Mouse (Mus musculus): ENCODE data around the gene Dnm1l. TPM values are rescaled to one million over a fixed set of nuclear protein-coding genes. Genes with fewer than 3 reads are reported as not detected.
A peak's percentile ranks its signal among the peaks of the same experiment; 100 is the strongest.
"Not testable (repeated sequence)": the region's sequence is repeated elsewhere in the genome, so short reads cannot be mapped to it uniquely, and the experiment has no call there.

Gene Dnm1l
- 91.3 and 105 TPM in 2 replicates for total RNA-seq (2012; rRNA removed)

GRCm38 (mm10) chr16:16358481-16359100, at the start of gene Dnm1l:
Gene Dnm1l, minus strand, starts transcription at chr16:16358959.
- peak; percentile 86 for DNase-seq (ENCODE audit: low read depth, low spot score)
- peak within 1 kb of the TSS; percentile 80 to 95 for H3K4me3 ChIP-seq (ENCODE audit: insufficient read depth in 1 of 2, low read depth in 1 of 2, low read length in 2 of 2, poor library complexity in 1 of 2, severe bottlenecking in 1 of 2)
- H3K9me3 ChIP-seq (ENCODE audit: control insufficient read depth, insufficient read depth, low read depth, low read length): no peaks in the 10 kb centered on the region
- H3K27ac ChIP-seq (ENCODE audit: insufficient read depth, low read depth, low read length, poor library complexity, severe bottlenecking): peak within 1 kb of the TSS; percentile 60
- in situ Hi-C loops (cut with MboI; ENCODE audit: low sequenced_read_pairs in 2 of 2, unreplicated experiment in 2 of 2): no loop called here
- H3K36me3 ChIP-seq (ENCODE audit: control insufficient read depth, insufficient read depth, low read length, poor library complexity, severe bottlenecking): no peaks in the 10 kb centered on the region
- TF ChIP-seq HCFC1 (IDR thresholded peaks at IDR 0.05; ENCODE audit: borderline replicate concordance, insufficient read depth, low read length) (peak; percentile 95), ZNF384 (IDR thresholded peaks at IDR 0.05; ENCODE audit: low read depth, low read length) (no peak)
- H3K9ac ChIP-seq (ENCODE audit: insufficient read depth, low read depth, low read length, poor library complexity, severe bottlenecking): peak within 1 kb of the TSS; percentile 82
- H3K4me1 ChIP-seq (ENCODE audit: control insufficient read depth in 2 of 2, insufficient read depth in 2 of 2, low read length in 2 of 2, poor library complexity in 1 of 2): no peaks in the 10 kb centered on the region

GRCm38 (mm10) chr16:16367217-16367616, 8.5 kb upstream of the Dnm1l start:
- H3K9me3 ChIP-seq (ENCODE audit: control insufficient read depth, insufficient read depth, low read depth, low read length); H3K4me1 ChIP-seq (ENCODE audit: control insufficient read depth in 2 of 2, insufficient read depth in 2 of 2, low read length in 2 of 2, poor library complexity in 1 of 2); in situ Hi-C loops (cut with MboI; ENCODE audit: low sequenced_read_pairs in 2 of 2, unreplicated experiment in 2 of 2); H3K36me3 ChIP-seq (ENCODE audit: control insufficient read depth, insufficient read depth, low read length, poor library complexity, severe bottlenecking); H3K4me3 ChIP-seq (ENCODE audit: insufficient read depth in 1 of 2, low read depth in 1 of 2, low read length in 2 of 2, poor library complexity in 1 of 2, severe bottlenecking in 1 of 2); H3K9ac ChIP-seq (ENCODE audit: insufficient read depth, low read depth, low read length, poor library complexity, severe bottlenecking): not testable (repeated sequence)
- peak; percentile 29 for DNase-seq (ENCODE audit: low read depth, low spot score)
- peak overlapping the region; percentile 85 for H3K27ac ChIP-seq (ENCODE audit: insufficient read depth, low read depth, low read length, poor library complexity, severe bottlenecking)

- H3K9ac ChIP-seq (ENCODE audit: insufficient read depth, low read depth, low read length, poor library complexity, severe bottlenecking); H3K36me3 ChIP-seq (ENCODE audit: control insufficient read depth, insufficient read depth, low read length, poor library complexity, severe bottlenecking); H3K27ac ChIP-seq (ENCODE audit: insufficient read depth, low read depth, low read length, poor library complexity, severe bottlenecking); in situ Hi-C loops (cut with MboI; ENCODE audit: low sequenced_read_pairs in 2 of 2, unreplicated experiment in 2 of 2); H3K9me3 ChIP-seq (ENCODE audit: control insufficient read depth, insufficient read depth, low read depth, low read length); DNase-seq (ENCODE audit: low read depth, low spot score); H3K4me1 ChIP-seq (ENCODE audit: control insufficient read depth in 2 of 2, insufficient read depth in 2 of 2, low read length in 2 of 2, poor library complexity in 1 of 2): not testable (repeated sequence)
- peak overlapping the region in 1 of 2 experiments; percentile 95; a peak in 2 of 4 replicates for H3K4me3 ChIP-seq (ENCODE audit: insufficient read depth in 1 of 2, low read depth in 1 of 2, low read length in 2 of 2, poor library complexity in 1 of 2, severe bottlenecking in 1 of 2)
These were observed 333 bp upstream of the Dnm1l start for GRCm38 (mm10) chr16:16359101-16359482.

- in situ Hi-C loops (cut with MboI; ENCODE audit: low sequenced_read_pairs in 2 of 2, unreplicated experiment in 2 of 2): no loop called here
- H3K9me3 ChIP-seq (ENCODE audit: control insufficient read depth, insufficient read depth, low read depth, low read length): no peaks in the 10 kb centered on the region
- H3K27ac ChIP-seq (ENCODE audit: insufficient read depth, low read depth, low read length, poor library complexity, severe bottlenecking): no peak overlapping the region
- peak overlapping the region; percentile 80 to 95 for H3K4me3 ChIP-seq (ENCODE audit: insufficient read depth in 1 of 2, low read depth in 1 of 2, low read length in 2 of 2, poor library complexity in 1 of 2, severe bottlenecking in 1 of 2)
- no peaks in the 10 kb centered on the region for H3K4me1 ChIP-seq (ENCODE audit: control insufficient read depth in 2 of 2, insufficient read depth in 2 of 2, low read length in 2 of 2, poor library complexity in 1 of 2)
- H3K9ac ChIP-seq (ENCODE audit: insufficient read depth, low read depth, low read length, poor library complexity, severe bottlenecking): peak overlapping the region; percentile 66
- TF ChIP-seq CHD2 (IDR thresholded peaks at IDR 0.05; ENCODE audit: low read depth, low read length) (no peak), HCFC1 (IDR thresholded peaks at IDR 0.05; ENCODE audit: borderline replicate concordance, insufficient read depth, low read length) (no peak), ZNF384 (IDR thresholded peaks at IDR 0.05; ENCODE audit: low read depth, low read length) (no peak), ZC3H11A (IDR thresholded peaks at IDR 0.05; ENCODE audit: borderline replicate concordance, low read depth, low read length) (no peak), MAFK (IDR thresholded peaks at IDR 0.05; ENCODE audit: insufficient read depth, low read depth, low read length) (no peak)
- DNase-seq (ENCODE audit: low read depth, low spot score): peak; percentile 12
- H3K36me3 ChIP-seq (ENCODE audit: control insufficient read depth, insufficient read depth, low read length, poor library complexity, severe bottlenecking): no peaks in the 10 kb centered on the region
These were observed 851 bp downstream of the Dnm1l start for GRCm38 (mm10) chr16:16357908-16358307.

GRCm38 (mm10) chr16:16346420-16346819, 12.3 kb downstream of the Dnm1l start:
- no peak overlapping the region for H3K4me3 ChIP-seq (ENCODE audit: insufficient read depth in 1 of 2, low read depth in 1 of 2, low read length in 2 of 2, poor library complexity in 1 of 2, severe bottlenecking in 1 of 2)
- H3K9me3 ChIP-seq (ENCODE audit: control insufficient read depth, insufficient read depth, low read depth, low read length): no peaks in the 10 kb centered on the region
- H3K9ac ChIP-seq (ENCODE audit: insufficient read depth, low read depth, low read length, poor library complexity, severe bottlenecking): no peak overlapping the region
- H3K36me3 ChIP-seq (ENCODE audit: control insufficient read depth, insufficient read depth, low read length, poor library complexity, severe bottlenecking): peaks cover 4% of the 10 kb centered on the region
- no peak for DNase-seq (ENCODE audit: low read depth, low spot score)
- no peak for TF ChIP-seq ZC3H11A (IDR thresholded peaks at IDR 0.05; ENCODE audit: borderline replicate concordance, low read depth, low read length)
- no peak for TF ChIP-seq HCFC1 (IDR thresholded peaks at IDR 0.05; ENCODE audit: borderline replicate concordance, insufficient read depth, low read length)
- H3K4me1 ChIP-seq (ENCODE audit: control insufficient read depth in 2 of 2, insufficient read depth in 2 of 2, low read length in 2 of 2, poor library complexity in 1 of 2): 0 out of 4 replicates have a peak, but pooled peaks cover 0 to 1% of the 10 kb centered on the region in 2 experiments
- H3K27ac ChIP-seq (ENCODE audit: insufficient read depth, low read depth, low read length, poor library complexity, severe bottlenecking): no peak overlapping the region
- in situ Hi-C loops (cut with MboI; ENCODE audit: low sequenced_read_pairs in 2 of 2, unreplicated experiment in 2 of 2): no loop called here
